Mouse (Mus musculus): ENCODE data around the gene Gm10801.
"Not testable (repeated sequence)": the region's sequence is repeated elsewhere in the genome, so short reads cannot be mapped to it uniquely, and the experiment has no call there.

Gene Gm10801

DNA sequence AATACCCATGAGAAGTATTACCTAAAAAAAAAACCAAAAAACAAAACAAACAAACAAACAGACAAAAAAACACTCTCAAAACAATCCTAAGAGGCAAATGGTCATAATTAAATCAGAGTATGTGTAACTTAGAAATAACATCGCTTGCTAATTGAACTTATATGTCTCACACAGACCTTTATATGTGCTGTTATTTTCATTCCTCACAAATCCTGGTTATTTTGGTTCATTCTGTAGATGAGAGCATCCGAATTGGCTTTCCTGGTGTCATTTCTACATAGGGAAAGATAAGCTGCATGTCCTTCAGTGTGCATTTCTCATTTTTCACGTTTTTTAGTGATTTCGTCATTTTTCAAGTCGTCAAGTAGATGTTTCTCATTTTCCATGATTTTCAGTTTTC, at the start of gene Gm10801:
Gene Gm10801, plus strand, starts transcription at position 301 of the 400 bp plus-strand sequence.
- DNase-seq (ENCODE audit: extremely low spot score, low read depth, low spot score), result not testable (repeated sequence)

DNA sequence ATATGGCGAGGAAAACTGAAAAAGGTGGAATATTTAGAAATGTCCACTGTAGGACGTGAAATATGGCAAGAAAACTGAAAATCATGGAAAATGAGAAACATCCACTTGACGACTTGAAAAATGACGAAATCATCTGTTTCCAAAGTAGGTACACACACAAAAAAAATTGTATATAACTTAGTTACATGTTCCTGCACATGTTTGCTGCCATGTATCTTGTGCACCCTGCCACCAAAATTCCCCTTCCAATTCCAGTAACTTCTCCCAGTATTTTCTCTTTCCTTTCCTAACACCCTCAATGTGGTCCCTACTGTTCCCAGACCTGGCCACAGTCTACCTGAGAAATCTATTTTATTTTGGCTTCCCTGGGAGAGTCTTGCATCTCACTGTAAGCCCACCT, 5.2 kb downstream of the Gm10801 start, which contains the start of gene Gm10800:
Gene Gm10800, minus strand, starts transcription at position 101 of the 400 bp plus-strand sequence.
- DNase-seq (ENCODE audit: extremely low spot score, low read depth, low spot score), result not testable (repeated sequence)

DNA sequence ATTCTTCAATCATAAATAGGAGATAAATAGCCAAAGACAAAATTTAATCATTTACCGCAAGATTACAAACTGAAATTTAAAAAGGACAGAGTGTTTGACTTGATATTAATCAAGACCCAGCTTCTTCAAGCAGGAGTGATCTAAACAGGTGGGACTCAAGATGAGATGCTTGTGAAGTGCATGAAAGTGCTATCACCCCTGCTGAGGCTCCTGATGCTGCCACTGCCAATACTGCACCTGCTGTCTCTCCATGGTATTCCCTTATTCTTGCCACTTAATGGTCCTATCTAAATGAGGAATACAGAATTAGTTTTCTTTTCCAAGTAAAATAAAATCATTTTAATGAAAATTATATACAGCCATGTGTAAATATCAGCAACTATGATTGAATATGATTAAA, 35.5 kb downstream of the Gm10801 start:
- DNase-seq (ENCODE audit: extremely low spot score, low read depth, low spot score), result no peak
